Mouse (Mus musculus) heart, postnatal 0 days (tissue): Measurements from ENCODE around the gene Plin2. TPM values are rescaled to one million over a fixed set of nuclear protein-coding genes. Genes with fewer than 3 reads are reported as not detected.
"Not testable (repeated sequence)": the region's sequence is repeated elsewhere in the genome, so short reads cannot be mapped to it uniquely, and the experiment has no call there.

Experiments used
- ATAC-seq: fragments of 200-750 bp; cut with Nextera tagmentation; 2 replicates; pipeline ENCODE4 v1.8.0; 2017; ENCODE audit warnings: low read depth, moderate number of reproducible peaks, moderate library complexity; ENCODE audit not compliant: insufficient read depth
- DNase-seq: peaks from one replicate; pipeline ENCODE4 v3.0.0-alpha.2; 2016; ENCODE audit warnings: low spot score
- H3K27ac ChIP-seq: fragments of 300-500 bp; sonication (generic); 2 replicates; pipeline ENCODE4 v1.5.1; 2014; ENCODE audit warnings: low read depth, mild to moderate bottlenecking
- H3K27me3 ChIP-seq: fragments of 300-500 bp; sonication (generic); 2 replicates; pipeline ENCODE4 v1.6.1; 2014; ENCODE audit warnings: low read length, mixed read lengths; ENCODE audit not compliant: control insufficient read depth, insufficient read depth
- H3K36me3 ChIP-seq: fragments of 300-500 bp; sonication (generic); replicated peaks from 2 replicates; pipeline ENCODE4 v1.6.1; 2014; ENCODE audit warnings: low read length, mixed read lengths; ENCODE audit not compliant: control insufficient read depth, insufficient read depth
- H3K4me1 ChIP-seq: fragments of 300-500 bp; sonication (generic); 2 replicates; pipeline ENCODE4 v1.6.1; 2014; ENCODE audit warnings: antibody characterized with exemption; ENCODE audit not compliant: control insufficient read depth, insufficient read depth
- H3K4me2 ChIP-seq: fragments of 300-500 bp; sonication (generic); 2 replicates; pipeline ENCODE4 v1.6.1; 2014; ENCODE audit warnings: low read depth, mild to moderate bottlenecking, low read length, moderate library complexity
- H3K4me3 ChIP-seq: fragments of 300-500 bp; sonication (generic); 2 replicates; pipeline ENCODE4 v1.5.1; 2014; ENCODE audit warnings: low read depth, low read length
- H3K9ac ChIP-seq: fragments of 300-500 bp; sonication (generic); replicated peaks from 2 replicates; pipeline ENCODE4 v1.6.1; 2014; ENCODE audit warnings: low read depth, low read length, mixed read lengths
- H3K9me3 ChIP-seq: fragments of 300-500 bp; sonication (generic); replicated peaks from 2 replicates; pipeline ENCODE4 v1.6.1; 2016; ENCODE audit warnings: low read length; ENCODE audit not compliant: control insufficient read depth
- CTCF ChIP-seq: IDR thresholded peaks from 2 replicates; pipeline ENCODE4 v1.5.1; 2016; ENCODE audit warnings: antibody characterized with exemption, control low read depth, low read depth
- EP300 ChIP-seq: IDR thresholded peaks from 2 replicates; pipeline ENCODE4 v1.6.1; 2016; ENCODE audit warnings: antibody characterized with exemption, low read depth
- WGBS: fragments of 180-500 bp; shearing (Covaris S2); extraction: QIAGEN DNeasy Blood & Tissue Kit; methylation state at CpG from one replicate; pipeline ENCODE4 v1.1.7; 2014; 5-methylcytosine and 5-hydroxymethylcytosine counted together
- polyA plus RNA-seq: library from polyadenylated mRNA; unstranded; fragments of >200 nt; fragmentation: Nextera tagmentation; extraction: Ambion mirVana; gene quantifications from 2 replicates; pipeline ENCODE4 v1.2.1, GENCODE M21; 2015
- total RNA-seq: library from RNA; depleted of rRNA; stranded (reverse); fragments of >200 nt; gene quantifications from 2 replicates; pipeline ENCODE4 v1.2.3, GENCODE M21; 2014; ENCODE audit warnings: low replicate concordance

Gene Plin2
- total and polyA plus RNA-seq, 2 experiments from 2014 or later = 63.9 to 92.3 TPM

DNA sequence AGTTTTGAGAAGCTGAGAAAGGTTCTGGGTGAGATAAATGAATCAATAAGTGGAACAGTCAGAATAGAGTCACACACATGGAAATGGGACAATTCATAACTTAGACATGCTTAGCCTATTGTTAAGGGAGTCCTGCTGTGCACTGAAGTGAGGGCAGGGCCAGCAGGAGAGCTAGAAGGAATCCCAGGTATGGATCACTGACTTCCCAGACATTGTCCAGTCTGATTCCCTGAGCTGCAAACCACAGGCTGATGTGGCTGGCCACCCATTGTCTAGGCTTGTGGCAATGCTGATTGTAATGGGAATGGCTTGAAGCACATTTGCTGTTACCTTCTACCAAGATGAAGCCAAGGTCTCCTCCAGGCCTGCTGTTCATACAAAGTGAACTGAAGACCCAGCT lies 35.5 kb downstream of the Plin2 start:
- ATAC-seq, H3K36me3 ChIP-seq, H3K27ac ChIP-seq, H3K4me3 ChIP-seq, H3K9me3 ChIP-seq, H3K4me2 ChIP-seq, DNase-seq, H3K9ac ChIP-seq, H3K4me1 ChIP-seq, H3K27me3 ChIP-seq: not testable (repeated sequence)

DNA sequence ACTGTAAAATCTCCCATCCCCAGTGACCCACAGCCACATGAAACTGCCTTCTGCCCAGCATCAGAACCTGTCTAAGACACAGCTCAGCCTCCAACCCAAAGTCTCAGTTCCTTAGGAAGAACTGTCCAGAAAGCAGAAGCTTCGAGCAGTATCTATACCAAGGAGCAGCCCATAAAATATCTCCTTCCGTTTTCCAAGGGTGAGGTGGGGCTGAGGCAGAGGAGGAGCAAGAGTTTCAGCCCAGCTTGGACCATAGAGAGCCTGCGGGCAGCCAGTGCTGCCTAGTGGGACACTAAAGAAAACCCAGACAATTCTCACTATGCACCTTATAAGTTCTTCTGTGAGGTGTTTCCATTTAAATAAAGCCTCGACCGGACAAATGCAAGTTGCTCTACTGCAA lies 37.3 kb downstream of the Plin2 start:
- peak; percentile 58; the same call in 1 of the 2 replicates for ATAC-seq
- not testable (repeated sequence) for H3K4me2 ChIP-seq, DNase-seq, H3K27ac ChIP-seq, H3K4me1 ChIP-seq, H3K36me3 ChIP-seq, H3K4me3 ChIP-seq, H3K9ac ChIP-seq, H3K9me3 ChIP-seq, H3K27me3 ChIP-seq
- 47% methylated on average over 4 of the region's 5 CpGs for WGBS

DNA sequence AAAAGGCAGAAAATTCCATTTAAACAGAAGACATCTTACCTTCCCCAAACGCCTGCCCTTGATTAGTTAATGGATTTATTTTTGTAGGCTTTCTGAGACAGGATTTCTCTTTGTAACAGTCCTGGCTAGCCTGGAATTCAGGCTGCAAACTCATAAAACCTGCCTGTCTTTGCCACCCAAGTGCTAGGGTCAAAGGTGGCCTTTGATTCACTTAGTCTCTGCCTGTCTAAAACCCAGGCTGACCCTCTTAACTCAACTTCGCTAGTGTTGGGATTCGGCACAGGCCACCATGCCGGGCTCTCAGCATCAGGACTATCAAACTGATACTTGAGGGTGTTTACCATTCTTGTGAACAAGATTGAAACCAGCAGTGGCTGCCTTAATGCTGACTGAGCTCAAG lies 38.0 kb downstream of the Plin2 start:
- ATAC-seq = no peak
- WGBS = 75% methylated on average over 4 of the region's 4 CpGs
- no peak for DNase-seq
- TF ChIP-seq EP300 (no peak), CTCF (no peak)
- Histone ChIP-seq H3K4me1 (no peaks in the 10 kb centered on the region), H3K4me3 (no peak overlapping the region), H3K9me3 (no peaks in the 10 kb centered on the region), H3K9ac (no peak overlapping the region), H3K36me3 (no peaks in the 10 kb centered on the region), H3K4me2 (no peak overlapping the region), H3K27ac (no peak overlapping the region), H3K27me3 (no peaks in the 10 kb centered on the region)

DNA sequence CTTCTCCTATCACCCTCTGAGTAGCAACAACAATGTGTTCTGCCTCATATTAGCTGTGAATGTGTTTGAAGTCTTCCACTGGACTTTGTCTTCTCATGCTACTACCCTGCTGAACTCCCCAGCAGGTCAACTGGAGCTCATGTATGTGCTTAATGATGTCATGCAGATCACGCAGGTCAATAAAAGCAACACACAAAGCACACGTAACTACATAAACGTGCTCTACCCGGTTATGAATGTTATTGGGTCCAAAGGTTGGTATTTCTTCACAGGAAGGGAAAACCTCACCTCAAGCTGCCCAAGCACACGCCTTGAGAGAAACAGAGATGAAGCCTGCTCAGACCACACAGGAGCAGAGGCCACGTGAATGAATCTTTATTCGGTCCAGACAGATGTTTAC lies 43.4 kb downstream of the Plin2 start:
- H3K9me3 ChIP-seq, H3K36me3 ChIP-seq, ATAC-seq, H3K4me3 ChIP-seq, H3K4me2 ChIP-seq, H3K27ac ChIP-seq, H3K9ac ChIP-seq, H3K4me1 ChIP-seq, DNase-seq, H3K27me3 ChIP-seq: not testable (repeated sequence)
- WGBS = 85% methylated on average over 7 of the region's 7 CpGs

DNA sequence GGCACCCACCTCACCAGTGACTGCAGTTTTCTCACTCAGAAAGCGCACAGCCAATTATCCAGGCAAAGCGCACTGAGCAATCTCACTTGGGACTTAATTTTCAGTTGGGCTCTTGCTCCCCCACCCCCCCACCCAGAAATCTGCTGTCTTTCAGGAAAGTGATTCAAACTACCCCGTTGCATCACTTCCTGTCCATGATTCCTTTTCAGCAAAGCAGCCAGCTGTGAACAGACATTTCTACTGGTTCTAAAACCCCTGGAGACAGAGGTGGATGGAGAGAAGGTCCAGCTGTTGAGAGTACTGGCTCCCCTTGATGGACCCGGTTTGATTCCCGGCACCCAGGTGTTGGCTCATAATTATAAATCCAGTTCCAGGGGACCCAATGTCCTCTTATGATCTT lies 44.4 kb downstream of the Plin2 start:
- no peak overlapping the region for H3K4me2 ChIP-seq
- H3K27ac ChIP-seq = no peak overlapping the region
- DNase-seq (peak; percentile 12), ATAC-seq (no peak)
- H3K4me1 ChIP-seq = no peaks in the 10 kb centered on the region
- H3K36me3 ChIP-seq = no peaks in the 10 kb centered on the region
- no peaks in the 10 kb centered on the region for H3K9me3 ChIP-seq
- WGBS = 68% methylated on average over 5 of the region's 5 CpGs
- no peak overlapping the region for H3K9ac ChIP-seq
- H3K4me3 ChIP-seq = no peak overlapping the region
- no peak for TF ChIP-seq EP300
- no peaks in the 10 kb centered on the region for H3K27me3 ChIP-seq

DNA sequence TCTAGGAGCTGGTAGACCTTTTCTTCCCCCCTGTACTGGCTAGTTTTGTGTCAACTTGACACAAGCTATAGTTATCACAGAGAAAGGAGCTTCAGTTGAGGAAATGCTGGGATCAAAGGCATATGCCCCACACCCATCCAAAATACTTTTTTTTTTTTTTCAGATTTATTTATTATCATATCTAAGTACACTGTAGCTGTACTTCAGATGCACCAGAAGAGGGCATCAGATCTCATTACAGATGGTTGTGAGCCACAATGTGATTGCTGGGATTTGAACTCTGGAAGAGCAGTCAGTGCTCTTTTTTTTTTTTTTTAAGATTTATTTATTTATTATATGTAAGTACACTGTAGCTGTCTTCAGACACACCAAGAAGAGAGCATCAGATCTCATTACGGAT lies 47.3 kb downstream of the Plin2 start:
- H3K4me3 ChIP-seq, H3K9ac ChIP-seq, H3K4me1 ChIP-seq, H3K4me2 ChIP-seq, H3K36me3 ChIP-seq, DNase-seq, H3K27ac ChIP-seq, H3K27me3 ChIP-seq, H3K9me3 ChIP-seq, ATAC-seq: not testable (repeated sequence)
- 96% methylated on average over 1 of the region's 1 CpGs for WGBS
